Mouse (Mus musculus) neural tube, embryonic 13.5 days (tissue): ENCODE results near the gene Gm13283. TPM values are rescaled to one million over a fixed set of nuclear protein-coding genes. Genes with fewer than 3 reads are reported as not detected.
"Not testable (repeated sequence)": the region's sequence is repeated elsewhere in the genome, so short reads cannot be mapped to it uniquely, and the experiment has no call there.

ENCODE experiments used
- ATAC-seq: fragments of 200-750 bp; cut with Nextera tagmentation; 2 replicates; pipeline ENCODE4 v1.8.0; 2017; ENCODE audit warnings: low read depth, mild to moderate bottlenecking, moderate TSS enrichment, moderate library complexity
- H3K27ac ChIP-seq: fragments of 300-500 bp; sonication (generic); replicated peaks from 2 replicates; pipeline ENCODE4 v1.5.1; 2015; ENCODE audit warnings: moderate library complexity, mild to moderate bottlenecking, inconsistent platforms
- H3K27me3 ChIP-seq: fragments of 300-500 bp; sonication (generic); 2 replicates; pipeline ENCODE4 v1.6.1; 2015; ENCODE audit warnings: mild to moderate bottlenecking, inconsistent platforms
- H3K36me3 ChIP-seq: fragments of 300-500 bp; sonication (generic); 2 replicates; pipeline ENCODE4 v1.6.1; 2015; ENCODE audit warnings: mild to moderate bottlenecking, inconsistent platforms
- H3K4me1 ChIP-seq: fragments of 300-500 bp; sonication (generic); replicated peaks from 2 replicates; pipeline ENCODE4 v1.6.1; 2015; ENCODE audit warnings: inconsistent platforms
- H3K4me2 ChIP-seq: fragments of 300-500 bp; sonication (generic); 2 replicates; pipeline ENCODE4 v1.6.1; 2015; ENCODE audit warnings: inconsistent platforms, mild to moderate bottlenecking, moderate library complexity
- H3K4me3 ChIP-seq: fragments of 300-500 bp; sonication (generic); 2 replicates; pipeline ENCODE4 v1.5.1; 2015; ENCODE audit warnings: mild to moderate bottlenecking, inconsistent platforms
- H3K9ac ChIP-seq: fragments of 300-500 bp; sonication (generic); 2 replicates; pipeline ENCODE4 v1.6.1; 2015; ENCODE audit warnings: moderate library complexity, mild to moderate bottlenecking, inconsistent platforms
- H3K9me3 ChIP-seq: fragments of 300-500 bp; sonication (generic); 2 replicates; pipeline ENCODE4 v1.6.1; 2016; ENCODE audit warnings: inconsistent platforms
- WGBS: fragments of 180-500 bp; shearing (Covaris S2); methylation state at CpG from one replicate; pipeline ENCODE4 v1.1.7; 2015; 5-methylcytosine and 5-hydroxymethylcytosine counted together
- polyA plus RNA-seq: library from polyadenylated mRNA; unstranded; fragments of >200 nt; fragmentation: Nextera tagmentation; extraction: Ambion mirVana; gene quantifications from 2 replicates; pipeline ENCODE4 v1.2.1, GENCODE M21; 2015

The Gm13283 gene
- polyA plus RNA-seq, 1 experiment from 2014 or later = not detected

DNA sequence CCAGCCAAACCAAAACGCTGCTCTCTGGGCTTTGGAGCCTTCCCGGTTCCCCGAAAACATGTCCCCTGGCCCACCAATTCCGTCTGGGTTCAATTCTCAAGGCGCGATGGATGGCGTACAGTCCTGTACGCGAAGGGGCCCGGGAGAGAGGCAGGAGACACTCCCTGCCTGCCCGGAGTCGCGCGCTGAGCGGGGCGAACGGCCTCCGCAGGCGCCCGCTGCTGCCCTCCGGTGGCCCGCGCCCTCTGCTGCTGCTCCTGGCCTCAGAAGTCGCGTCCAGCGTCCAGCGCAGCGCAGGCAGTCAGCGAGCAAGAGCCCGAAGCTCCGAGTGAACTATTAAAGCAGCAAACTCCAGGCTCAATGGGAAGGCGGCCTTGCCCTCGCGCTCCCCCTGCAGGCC, 45.8 kb downstream of the Gm13283 start:
- WGBS = 0% methylated on average over 13 of the region's 34 CpGs
- H3K27ac ChIP-seq, H3K9ac ChIP-seq, H3K4me1 ChIP-seq, H3K9me3 ChIP-seq, ATAC-seq, H3K36me3 ChIP-seq: not testable (repeated sequence)
- H3K27me3 ChIP-seq = peaks cover 13% of the 10 kb centered on the region
- peak overlapping the region; percentile 22; the same call in 1 of the 2 replicates for H3K4me3 ChIP-seq
- peak overlapping the region; percentile 45 for H3K4me2 ChIP-seq

Other genes with a start within 250 kb of the Gm13283 start
- gene Ifnb1, start 237.3 kb upstream of the Gm13283 start, polyA plus RNA-seq = not detected in 2 replicates
- not detected in 2 replicates for gene Ifna15, start 201.9 kb upstream of the Gm13283 start, polyA plus RNA-seq
- gene Ifna14, start 188.3 kb upstream of the Gm13283 start, polyA plus RNA-seq = not detected in 2 replicates
- gene Ifna9, start 167.7 kb upstream of the Gm13283 start, polyA plus RNA-seq = not detected in 2 replicates
- gene Ifna12, start 156.7 kb upstream of the Gm13283 start, polyA plus RNA-seq = not detected in 2 replicates
- not detected in 2 replicates for gene C87499, start 125.7 kb upstream of the Gm13283 start, polyA plus RNA-seq
- gene Ifna13, start 115.7 kb upstream of the Gm13283 start, polyA plus RNA-seq = not detected in 2 replicates
- gene Ifna16, start 83.2 kb upstream of the Gm13283 start, polyA plus RNA-seq = not detected in 2 replicates
- not detected in 2 replicates for gene Ifna2, start 76.2 kb upstream of the Gm13283 start, polyA plus RNA-seq
- gene Ifnab, start 68.8 kb upstream of the Gm13283 start, polyA plus RNA-seq = not detected in 2 replicates
- 1.3 and 1.5 TPM in 2 replicates for gene Gm26566, start 38.3 kb upstream of the Gm13283 start, polyA plus RNA-seq
- gene Klhl9, start 37.7 kb upstream of the Gm13283 start, polyA plus RNA-seq = 126 and 128 TPM in 2 replicates
- not detected in 2 replicates for gene Gm13271, start 5.3 kb upstream of the Gm13283 start, polyA plus RNA-seq
- not detected in 2 replicates for gene Gm13290, start 13.7 kb downstream of the Gm13283 start, polyA plus RNA-seq
- gene Gm13289, start 16.8 kb downstream of the Gm13283 start, polyA plus RNA-seq = not detected in 2 replicates
- not detected in 2 replicates for gene Gm13272, start 19.7 kb downstream of the Gm13283 start, polyA plus RNA-seq
- gene Ifnz, start 22.0 kb downstream of the Gm13283 start, polyA plus RNA-seq = not detected in 2 replicates
- gene Gm13276, start 25.6 kb downstream of the Gm13283 start, polyA plus RNA-seq = not detected in 2 replicates
- not detected in 2 replicates for gene Gm13277, start 28.5 kb downstream of the Gm13283 start, polyA plus RNA-seq
- gene Gm13278, start 31.4 kb downstream of the Gm13283 start, polyA plus RNA-seq = not detected in 2 replicates
- gene Gm13275, start 34.4 kb downstream of the Gm13283 start, polyA plus RNA-seq = not detected in 2 replicates
- not detected in 2 replicates for gene Gm13279, start 37.3 kb downstream of the Gm13283 start, polyA plus RNA-seq
- gene Gm13285, start 39.5 kb downstream of the Gm13283 start, polyA plus RNA-seq = 0.32 TPM in 1 of 2 replicates, not detected in the other
- not detected in 2 replicates for gene Gm13287, start 43.1 kb downstream of the Gm13283 start, polyA plus RNA-seq
- not detected in 2 replicates for gene Gm13288, start 45.4 kb downstream of the Gm13283 start, polyA plus RNA-seq
- not detected in 2 replicates for gene Ifna7, start 56.1 kb downstream of the Gm13283 start, polyA plus RNA-seq
- gene Ifna11, start 59.8 kb downstream of the Gm13283 start, polyA plus RNA-seq = not detected in 2 replicates
- not detected in 2 replicates for gene Ifna6, start 67.3 kb downstream of the Gm13283 start, polyA plus RNA-seq
- gene Ifna5, start 75.4 kb downstream of the Gm13283 start, polyA plus RNA-seq = not detected in 2 replicates
- gene Ifna4, start 81.7 kb downstream of the Gm13283 start, polyA plus RNA-seq = not detected in 2 replicates
- gene Ifna1, start 90.0 kb downstream of the Gm13283 start, polyA plus RNA-seq = not detected in 2 replicates
- gene Ifne, start 120.1 kb downstream of the Gm13283 start, polyA plus RNA-seq = not detected in 2 replicates